16 mouse cellular contexts compared by ENCODE assay signal in genomic region chr6:98946731-98947130, GRCm38 (mm10).
"Had no signal": no experiment of that assay in that cellular context is flagged by ENCODE, and none has a peak within 500 bp of the region (broad histone marks: within the 10 kb centered on the region; RNA-seq: fewer than 3 reads in every experiment).

No protein-coding gene starts in this region.

- H3K27me3 ChIP-seq: kidney, embryonic 15.5 days; liver, embryonic 13.5 days had no signal

- H3K9me3 ChIP-seq: kidney, embryonic 15.5 days; liver, embryonic 13.5 days had no signal

- H3K4me2 ChIP-seq: kidney, embryonic 15.5 days; liver, embryonic 13.5 days; midbrain, embryonic 11.5 days had no signal

- DNase-seq: kidney, adult 11 months; kidney, adult 8-10 months; kidney, postnatal 10 days; layer of hippocampus, postnatal 36 days; liver, embryonic 13.5 days; lung, adult 2 months; lung, postnatal 14 days; lung, postnatal 4 days; midbrain, embryonic 14.5 days; retina, postnatal 1 day; right cerebral cortex, postnatal 25 days; spleen, adult 18-20 months; thymus, postnatal 25 days had no signal

- H3K4me3 ChIP-seq: kidney, embryonic 15.5 days; left cerebral cortex, adult 2 months; liver, embryonic 13.5 days had no signal

- H3K9ac ChIP-seq: kidney, embryonic 15.5 days; liver, embryonic 13.5 days had no signal

- H3K27ac ChIP-seq: left cerebral cortex, adult 2 months; liver, embryonic 13.5 days had no signal
